Mouse (Mus musculus) bone marrow, adult 2 months (tissue): ENCODE measurements at regions not wholly inside any gene's neighbourhood (a gene's known extent, or its start where the extent isn't known, plus 50 kb on each side); places are given as distances from the start of the nearest gene placed in this dataset.

Experiments used
- CTCF ChIP-seq: fragments of 200-500 bp; IDR thresholded peaks from 2 replicates; pipeline ENCODE4 v1.5.1; 2011; ENCODE audit warnings: low read length, control low read depth; ENCODE audit not compliant: control insufficient read depth, insufficient read depth
- POLR2A ChIP-seq: fragments of 200-500 bp; IDR thresholded peaks from 2 replicates; pipeline ENCODE4 v1.6.1; 2011; ENCODE audit warnings: low read depth, mild to moderate bottlenecking, control low read depth, low read length, borderline replicate concordance; ENCODE audit not compliant: control insufficient read depth

- no peak for TF ChIP-seq POLR2A
- TF ChIP-seq CTCF: no peak
These were observed 191.3 kb upstream of the Eya4 start for GRCm38 (mm10) chr10:23541914-23542313.
